Mouse (Mus musculus): ENCODE measurements around the gene Cdh20. TPM values are rescaled to one million over a fixed set of nuclear protein-coding genes. Genes with fewer than 3 reads are reported as not detected.
"Not testable (repeated sequence)": the region's sequence is repeated elsewhere in the genome, so short reads cannot be mapped to it uniquely, and the experiment has no call there.

The Cdh20 gene
- total and polyA plus RNA-seq, 2 experiments from 2014 or later = 5.6 to 17.0 TPM

DNA sequence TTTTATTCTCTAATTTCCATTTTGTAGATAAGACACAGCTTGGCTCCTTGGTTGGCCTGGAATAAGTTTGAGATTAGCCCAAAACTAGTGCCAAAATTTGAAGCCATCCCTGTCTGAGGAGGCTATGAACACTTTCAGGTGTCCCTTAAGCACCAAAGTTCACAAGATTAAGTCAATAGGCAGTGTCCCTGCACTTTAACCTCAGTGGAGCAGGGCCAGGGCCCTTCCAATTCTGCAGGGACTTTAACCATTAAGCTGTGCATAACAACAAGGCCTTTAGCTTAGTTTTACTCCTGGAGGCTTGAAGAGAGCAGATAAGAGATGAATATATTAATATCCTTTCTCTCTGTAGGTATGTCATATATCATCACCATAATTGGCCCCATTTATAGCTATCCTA is 170.8 kb downstream of the Cdh20 start:
- no peak overlapping the region for H3K27ac ChIP-seq
- H3K9me3 ChIP-seq (ENCODE audit: low read length) = no peaks in the 10 kb centered on the region
- ATAC-seq = no peak
- H3K4me1 ChIP-seq (ENCODE audit: insufficient read depth, low read length) = no peaks in the 10 kb centered on the region
- H3K36me3 ChIP-seq (ENCODE audit: insufficient read depth, low read length) = no peaks in the 10 kb centered on the region
- no peak overlapping the region for H3K9ac ChIP-seq (replicated peaks; ENCODE audit: low read length)
- no peak overlapping the region for H3K4me3 ChIP-seq (ENCODE audit: low read length)
- H3K27me3 ChIP-seq (ENCODE audit: insufficient read depth, low read length) = no peaks in the 10 kb centered on the region
- no peak for DNase-seq (ENCODE audit: low spot score)
- no peak overlapping the region for H3K4me2 ChIP-seq (ENCODE audit: low read depth, low read length)
- no peak for TF ChIP-seq CTCF (IDR thresholded peaks at IDR 0.05; ENCODE audit: low read depth)

GRCm38 (mm10) chr1:104944470-104945109 is 176.3 kb downstream of the Cdh20 start:
- DNase-seq (ENCODE audit: low spot score) (peak; percentile 87), ATAC-seq (peak; percentile 94)
- Histone ChIP-seq H3K4me1 (ENCODE audit: insufficient read depth, low read length) (no peaks in the 10 kb centered on the region), H3K9me3 (ENCODE audit: low read length) (no peaks in the 10 kb centered on the region), H3K36me3 (ENCODE audit: insufficient read depth, low read length) (no peaks in the 10 kb centered on the region), H3K27ac (no peak overlapping the region), H3K4me3 (ENCODE audit: low read length) (no peak overlapping the region), H3K4me2 (ENCODE audit: low read depth, low read length) (no peak overlapping the region), H3K27me3 (ENCODE audit: insufficient read depth, low read length) (no peaks in the 10 kb centered on the region), H3K9ac (replicated peaks; ENCODE audit: low read length) (no peak overlapping the region)
- WGBS = 8% methylated on average over 2 of the region's 2 CpGs
- TF ChIP-seq CTCF (IDR thresholded peaks at IDR 0.05; ENCODE audit: low read depth) = peak; percentile 86

DNA sequence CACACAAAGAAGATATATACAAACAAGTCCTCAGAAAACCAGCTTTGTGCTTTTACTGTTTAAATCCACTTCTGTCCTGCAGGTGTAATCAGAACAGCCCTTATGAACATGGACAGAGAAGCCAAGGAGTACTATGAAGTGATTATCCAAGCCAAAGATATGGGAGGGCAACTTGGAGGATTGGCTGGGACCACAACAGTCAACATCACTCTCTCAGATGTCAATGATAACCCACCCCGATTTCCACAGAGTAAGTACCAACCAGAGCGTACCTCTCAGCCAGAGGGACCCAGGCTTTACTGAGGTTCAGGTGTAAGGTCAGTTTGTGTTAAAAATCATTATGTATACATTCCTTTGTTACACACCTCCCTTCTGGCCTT is 176.8 kb downstream of the Cdh20 start:
- H3K4me2 ChIP-seq (ENCODE audit: low read depth, low read length) = no peak overlapping the region
- no peak overlapping the region for H3K4me3 ChIP-seq (ENCODE audit: low read length)
- no peak overlapping the region for H3K27ac ChIP-seq
- ATAC-seq (0 out of 2 replicates have a peak, but pooled peaks have one; percentile 43), DNase-seq (ENCODE audit: low spot score) (no peak)
- H3K9me3 ChIP-seq (ENCODE audit: low read length) = no peaks in the 10 kb centered on the region
- no peak for TF ChIP-seq CTCF (IDR thresholded peaks at IDR 0.05; ENCODE audit: low read depth)
- H3K9ac ChIP-seq (replicated peaks; ENCODE audit: low read length) = no peak overlapping the region
- 94% methylated on average over 2 of the region's 2 CpGs for WGBS
- H3K4me1 ChIP-seq (ENCODE audit: insufficient read depth, low read length) = no peaks in the 10 kb centered on the region
- no peaks in the 10 kb centered on the region for H3K27me3 ChIP-seq (ENCODE audit: insufficient read depth, low read length)
- no peaks in the 10 kb centered on the region for H3K36me3 ChIP-seq (ENCODE audit: insufficient read depth, low read length)

DNA sequence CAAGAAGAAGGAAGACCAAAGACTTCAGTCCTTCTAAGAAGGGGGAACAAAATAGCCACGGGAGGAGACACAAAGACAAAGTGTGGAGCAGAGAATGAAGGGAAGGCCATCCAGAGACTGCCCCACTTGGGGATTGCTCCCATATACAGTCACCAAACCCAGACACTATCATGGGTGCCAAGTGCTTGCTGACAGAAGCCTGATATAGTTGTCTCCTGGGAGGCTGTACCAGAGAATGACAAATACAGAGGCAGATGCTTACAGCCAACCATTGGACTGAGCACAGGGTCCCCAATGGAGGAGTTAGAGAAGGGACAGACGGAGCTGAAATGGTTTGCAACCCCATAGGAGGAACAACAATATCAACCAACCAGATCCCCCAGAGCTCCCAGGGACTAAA is 181.3 kb downstream of the Cdh20 start:
- H3K4me3 ChIP-seq (ENCODE audit: low read length); H3K9me3 ChIP-seq (ENCODE audit: low read length); H3K9ac ChIP-seq (replicated peaks; ENCODE audit: low read length); H3K4me2 ChIP-seq (ENCODE audit: low read depth, low read length); H3K36me3 ChIP-seq (ENCODE audit: insufficient read depth, low read length); ATAC-seq; H3K4me1 ChIP-seq (ENCODE audit: insufficient read depth, low read length); DNase-seq (ENCODE audit: low spot score); H3K27ac ChIP-seq; H3K27me3 ChIP-seq (ENCODE audit: insufficient read depth, low read length): not testable (repeated sequence)
- WGBS = 82% methylated on average over 2 of the region's 2 CpGs

DNA sequence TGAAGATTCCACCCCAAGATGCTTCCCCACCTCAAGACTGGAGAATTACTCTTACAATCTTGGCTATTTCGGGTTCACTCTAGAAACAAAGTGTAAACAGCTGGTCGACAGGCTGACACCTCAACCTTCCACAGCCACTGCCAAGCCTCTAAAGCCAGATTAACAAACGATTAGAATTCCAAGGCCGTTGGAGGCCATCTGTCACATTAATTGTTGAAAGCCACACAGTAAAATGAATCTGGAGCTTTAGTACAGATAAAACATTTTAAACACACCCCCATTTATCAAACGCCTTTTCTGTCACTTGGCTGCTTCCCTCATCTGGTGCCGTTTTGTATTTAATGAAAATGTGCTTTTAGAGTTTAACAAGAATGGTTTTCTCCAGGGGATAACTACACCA is 188.7 kb downstream of the Cdh20 start:
- Histone ChIP-seq H3K4me1 (ENCODE audit: insufficient read depth, low read length) (no peaks in the 10 kb centered on the region), H3K27me3 (ENCODE audit: insufficient read depth, low read length) (no peaks in the 10 kb centered on the region), H3K36me3 (ENCODE audit: insufficient read depth, low read length) (no peaks in the 10 kb centered on the region), H3K9ac (replicated peaks; ENCODE audit: low read length) (no peak overlapping the region), H3K4me3 (ENCODE audit: low read length) (no peak overlapping the region), H3K9me3 (ENCODE audit: low read length) (no peaks in the 10 kb centered on the region), H3K4me2 (ENCODE audit: low read depth, low read length) (no peak overlapping the region), H3K27ac (peak overlapping the region; percentile 32; the same call in 1 of the 2 replicates)
- WGBS = 18% methylated on average over 6 of the region's 6 CpGs
- no peak for TF ChIP-seq CTCF (IDR thresholded peaks at IDR 0.05; ENCODE audit: low read depth)
- ATAC-seq (peak; percentile 45; the same call in 1 of the 2 replicates), DNase-seq (ENCODE audit: low spot score) (peak; percentile 73)

- TF ChIP-seq CTCF (IDR thresholded peaks at IDR 0.05; ENCODE audit: low read depth) = no peak
- 93% methylated on average over 3 of the region's 3 CpGs for WGBS
- Histone ChIP-seq H3K27me3 (ENCODE audit: insufficient read depth, low read length) (no peaks in the 10 kb centered on the region), H3K4me2 (ENCODE audit: low read depth, low read length) (no peak overlapping the region), H3K9ac (replicated peaks; ENCODE audit: low read length) (no peak overlapping the region), H3K36me3 (ENCODE audit: insufficient read depth, low read length) (no peaks in the 10 kb centered on the region), H3K27ac (no peak overlapping the region), H3K4me3 (ENCODE audit: low read length) (no peak overlapping the region), H3K4me1 (ENCODE audit: insufficient read depth, low read length) (no peaks in the 10 kb centered on the region), H3K9me3 (ENCODE audit: low read length) (no peaks in the 10 kb centered on the region)
- no peak for DNase-seq (ENCODE audit: low spot score)
- no peak for ATAC-seq
Measured at GRCm38 (mm10) chr1:104961670-104962069, 193.3 kb downstream of the Cdh20 start.

- ATAC-seq = no peak
Measured at GRCm38 (mm10) chr1:104962257-104962656, 193.9 kb downstream of the Cdh20 start.

More at GRCm38 (mm10) chr1:104962257-104962656, 193.9 kb downstream of the Cdh20 start:
- Histone ChIP-seq H3K4me2 (ENCODE audit: low read depth, low read length) (no peak overlapping the region), H3K9ac (replicated peaks; ENCODE audit: low read length) (no peak overlapping the region), H3K27me3 (ENCODE audit: insufficient read depth, low read length) (no peaks in the 10 kb centered on the region), H3K36me3 (ENCODE audit: insufficient read depth, low read length) (no peaks in the 10 kb centered on the region), H3K9me3 (ENCODE audit: low read length) (no peaks in the 10 kb centered on the region), H3K27ac (no peak overlapping the region), H3K4me3 (ENCODE audit: low read length) (no peak overlapping the region), H3K4me1 (ENCODE audit: insufficient read depth, low read length) (no peaks in the 10 kb centered on the region)
- DNase-seq (ENCODE audit: low spot score) = no peak
- TF ChIP-seq CTCF (IDR thresholded peaks at IDR 0.05; ENCODE audit: low read depth) = no peak
- WGBS = 71% methylated on average over 4 of the region's 4 CpGs
